Mouse (Mus musculus) CD8-positive naive resting alpha-beta T cell, adult 2 months (primary cell): ENCODE data around the gene Zfp146.
A peak's percentile ranks its signal among the peaks of the same experiment; 100 is the strongest.
"Not testable (repeated sequence)": the region's sequence is repeated elsewhere in the genome, so short reads cannot be mapped to it uniquely, and the experiment has no call there.

Experiments
- DNase-seq, 2 experiments: peaks; one replicate each; pipeline ENCODE4 v3.0.0; 2022; ENCODE audit warnings: low read depth in 2 of 2, low spot score in 2 of 2

Gene Zfp146

DNA sequence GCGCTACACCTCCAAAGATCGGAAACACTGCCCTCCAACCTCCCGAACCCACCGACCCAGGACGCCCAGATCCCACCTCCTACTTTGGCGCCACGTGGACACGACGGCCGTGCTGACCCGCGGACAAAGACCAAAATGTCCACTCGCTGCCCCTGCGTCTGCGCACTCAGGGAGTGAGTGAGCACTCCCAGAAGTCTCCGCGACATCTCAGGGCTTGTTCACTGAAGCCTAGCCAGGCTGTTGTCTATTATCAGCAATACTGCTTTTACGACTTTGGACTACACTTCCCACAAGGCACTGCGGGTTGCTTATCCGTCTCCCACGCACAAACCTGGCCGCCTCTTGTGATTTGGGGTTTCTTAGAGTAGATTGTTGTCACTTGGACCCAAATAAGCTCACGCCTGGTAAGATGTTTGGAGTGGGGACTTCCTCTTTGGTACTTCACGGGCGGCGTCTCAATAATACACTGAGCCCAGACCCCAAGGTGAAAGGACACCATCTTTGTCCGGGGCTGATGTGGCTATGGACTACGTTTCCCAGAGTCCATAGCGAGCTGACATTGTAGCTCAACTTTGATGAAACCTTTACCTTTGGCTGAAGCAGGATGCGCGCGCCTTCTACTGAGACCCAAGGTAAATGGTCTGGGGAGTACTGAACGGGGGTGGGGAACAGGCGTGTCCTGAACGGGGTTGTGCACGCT is at the start of gene Zfp146:
Gene Zfp146, minus strand, starts transcription at position 168 of the 700 bp plus-strand sequence.
- DNase-seq: peak; percentile 79 to 89

DNA sequence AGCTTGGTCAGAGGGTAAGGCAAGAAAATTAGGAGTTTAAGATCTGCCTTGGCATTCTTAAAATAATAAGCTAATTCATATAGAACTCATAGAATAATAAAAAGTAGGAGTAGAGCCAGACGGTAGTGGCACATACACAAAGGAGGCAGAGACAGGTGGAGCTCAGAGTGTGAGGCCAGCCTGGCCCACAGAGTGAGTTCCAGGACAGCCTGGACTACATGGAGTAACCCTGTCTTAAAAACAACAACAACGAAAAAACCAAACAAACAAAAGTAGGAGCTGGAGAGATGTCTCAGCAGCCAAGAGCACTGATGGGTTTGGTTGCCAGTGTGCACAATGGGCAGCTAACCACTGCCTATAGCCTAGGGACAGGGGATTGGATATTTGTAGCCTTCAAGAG is 47.7 kb upstream of the Zfp146 start:
- no peak for DNase-seq

DNA sequence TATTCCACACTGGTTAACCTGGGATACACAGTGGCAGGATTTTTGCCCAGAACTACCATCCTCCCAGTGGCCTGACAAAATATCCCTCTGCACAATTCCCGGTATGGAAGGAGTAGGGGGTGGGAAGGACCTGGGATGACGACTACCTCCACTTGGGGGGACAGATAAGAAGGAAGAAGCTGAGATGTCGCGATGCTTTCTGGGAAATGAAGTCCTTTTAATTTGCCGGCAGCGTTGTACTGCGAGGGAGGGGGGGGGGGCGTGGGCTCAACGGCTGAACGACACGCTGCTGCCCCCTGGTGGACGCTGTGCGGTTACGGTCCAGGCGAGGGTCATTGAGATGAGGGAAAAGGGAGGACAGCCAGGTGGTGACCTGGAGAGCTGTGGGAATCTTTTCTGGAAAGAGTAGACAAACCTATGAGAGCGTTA is 47.2 kb upstream of the Zfp146 start:
- DNase-seq: peak; percentile 50 to 57

DNA sequence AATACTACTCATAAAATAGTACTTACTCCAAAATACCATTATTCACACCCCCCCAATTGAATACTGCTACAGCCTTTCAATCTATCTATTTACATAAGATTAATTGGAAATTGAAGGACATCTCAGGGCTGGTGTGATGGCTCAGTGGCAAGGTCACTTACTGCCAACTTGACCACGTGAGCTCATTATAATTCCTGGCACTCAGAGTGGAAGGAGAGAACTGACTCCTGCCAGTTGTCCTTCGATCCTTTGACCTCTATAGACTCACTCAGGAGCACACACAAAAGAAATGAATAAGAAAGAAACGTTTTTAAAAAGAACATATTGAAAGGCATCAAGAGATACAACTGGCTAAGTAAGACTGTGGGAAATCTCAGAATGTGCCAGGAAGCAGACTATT is 46.3 kb upstream of the Zfp146 start:
- no peak for DNase-seq

DNA sequence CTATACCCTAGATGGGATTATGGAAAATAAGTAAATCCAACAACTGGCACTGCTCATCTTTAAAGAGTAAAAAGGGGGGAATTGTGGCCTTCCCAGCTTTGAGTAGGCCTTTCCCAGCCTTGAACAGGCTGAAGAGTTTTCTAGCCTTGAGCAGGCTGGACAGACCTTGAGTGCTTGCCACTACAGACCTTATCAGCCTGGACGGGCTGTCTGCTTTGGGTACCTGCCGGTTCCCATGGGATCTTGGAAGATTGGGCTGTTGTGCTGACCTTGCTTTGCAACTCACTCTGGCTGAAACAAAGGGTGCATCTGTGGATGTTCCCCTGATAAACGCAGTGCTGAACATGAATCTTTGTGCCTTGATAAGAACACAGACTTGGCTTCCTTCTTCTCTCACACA is 44.3 kb upstream of the Zfp146 start:
- DNase-seq: no peak

DNA sequence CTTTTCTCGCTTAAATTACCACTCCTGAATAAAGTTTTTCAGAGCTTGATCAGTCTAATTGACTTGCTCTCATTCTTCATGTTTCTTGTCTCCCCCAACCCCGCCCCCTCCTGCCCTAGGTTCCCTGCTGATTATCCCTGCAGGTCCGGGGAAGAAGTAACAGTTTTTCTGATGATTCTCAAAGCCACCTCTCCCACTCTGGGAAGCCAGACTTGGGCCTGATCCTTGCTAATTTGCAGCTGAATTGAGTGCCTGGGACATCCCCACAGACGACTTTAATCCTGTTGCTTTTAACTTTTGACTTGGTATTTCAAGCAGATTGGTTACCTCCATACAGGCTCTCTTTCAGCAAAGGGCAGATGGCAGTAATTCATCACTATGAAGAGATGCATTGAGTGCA is 41.5 kb upstream of the Zfp146 start:
- DNase-seq: no peak

DNA sequence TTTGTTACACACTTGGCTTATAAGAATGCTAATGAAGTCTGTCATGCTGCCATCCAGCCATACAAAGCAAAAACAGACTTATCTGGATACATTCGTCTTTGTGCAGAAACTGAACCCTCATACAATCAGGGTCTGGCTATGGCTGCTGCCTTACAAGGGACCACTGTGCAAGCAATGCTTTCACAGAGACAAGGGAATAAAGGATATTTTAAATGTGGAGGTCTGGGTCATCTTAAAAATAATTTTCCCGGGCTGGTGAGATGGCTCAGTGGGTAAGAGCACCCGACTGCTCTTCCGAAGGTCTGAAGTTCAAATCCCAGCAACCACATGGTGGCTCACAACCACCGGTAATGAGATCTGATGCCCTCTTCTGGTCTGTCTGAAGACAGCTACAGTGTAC is 36.8 kb upstream of the Zfp146 start:
- not testable (repeated sequence) for DNase-seq

DNA sequence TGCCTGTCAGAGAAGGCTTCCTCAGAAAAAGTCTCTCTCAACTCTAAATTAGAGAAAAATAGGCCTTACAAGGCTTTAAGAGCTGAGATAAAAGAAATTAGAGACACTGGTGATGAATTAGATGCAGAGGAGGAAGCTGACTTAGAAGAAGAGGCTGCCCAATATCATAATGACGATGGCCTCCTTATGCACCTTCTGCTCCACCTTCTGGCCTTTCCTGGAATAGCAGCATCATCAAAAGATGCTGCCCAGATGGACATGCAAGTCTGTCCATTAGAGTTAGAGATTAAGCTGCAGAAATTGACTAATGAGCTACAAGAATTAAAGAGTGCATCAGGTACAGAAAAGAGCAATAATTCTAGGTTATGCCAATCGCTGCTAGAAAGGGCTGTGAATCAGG is 35.8 kb upstream of the Zfp146 start:
- DNase-seq: peak; percentile 18 to 41

DNA sequence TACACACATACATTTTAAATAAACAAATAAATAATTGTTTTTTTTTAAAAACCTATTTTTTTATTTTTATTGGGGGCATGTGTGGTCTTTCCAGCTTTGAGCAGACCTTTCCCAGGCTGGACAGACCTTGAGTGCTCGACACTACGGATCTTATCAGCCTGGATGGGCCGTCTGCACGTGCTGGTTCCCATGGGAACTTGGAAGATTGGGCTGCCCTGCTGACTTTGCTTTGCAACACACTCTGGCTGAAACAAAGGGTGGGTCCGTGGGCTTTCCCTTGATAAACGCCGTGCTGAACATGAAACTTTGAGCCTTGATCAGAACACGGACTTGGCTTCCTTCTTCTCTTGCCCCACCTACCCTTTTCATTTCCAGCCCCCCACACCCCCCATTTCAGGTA is 34.8 kb upstream of the Zfp146 start:
- no peak for DNase-seq

DNA sequence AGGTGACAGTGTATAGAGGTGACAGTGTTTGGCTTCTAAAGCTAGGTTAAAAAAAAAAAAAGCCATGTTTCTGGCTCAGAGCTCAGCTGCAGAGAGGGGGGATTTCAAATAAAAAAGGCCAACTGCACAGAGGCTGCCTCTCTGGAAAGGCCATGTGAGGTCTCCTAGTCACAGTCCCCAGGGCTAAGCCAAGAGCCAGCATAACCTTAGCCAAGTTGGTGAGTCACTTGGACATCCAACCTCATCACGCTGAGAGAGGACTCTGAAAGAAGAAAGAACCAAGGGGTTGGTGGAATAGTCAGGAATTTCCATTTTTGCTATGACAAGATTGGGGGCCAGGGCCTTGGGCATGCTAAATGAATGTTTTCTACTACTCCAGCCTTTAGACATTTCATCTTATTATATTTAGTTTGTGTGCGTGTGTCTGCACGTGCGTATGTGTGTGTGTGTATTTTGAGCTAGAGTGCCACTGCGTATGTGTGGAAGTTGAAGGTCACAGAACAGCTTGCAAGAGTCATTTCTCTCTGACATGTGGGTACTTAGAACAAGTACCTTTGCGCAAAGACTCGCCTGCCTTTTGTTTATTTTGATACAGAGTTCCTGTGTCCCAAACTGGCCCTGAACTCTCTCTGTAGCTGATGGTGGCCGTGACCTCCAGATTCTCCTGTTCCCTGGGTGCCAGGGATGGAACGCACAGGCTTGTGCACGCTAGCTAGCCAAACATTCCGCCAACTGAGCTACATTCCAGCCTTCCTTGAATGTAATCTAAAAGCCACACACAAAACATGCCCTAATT is 33.5 kb upstream of the Zfp146 start:
- DNase-seq: no peak

DNA sequence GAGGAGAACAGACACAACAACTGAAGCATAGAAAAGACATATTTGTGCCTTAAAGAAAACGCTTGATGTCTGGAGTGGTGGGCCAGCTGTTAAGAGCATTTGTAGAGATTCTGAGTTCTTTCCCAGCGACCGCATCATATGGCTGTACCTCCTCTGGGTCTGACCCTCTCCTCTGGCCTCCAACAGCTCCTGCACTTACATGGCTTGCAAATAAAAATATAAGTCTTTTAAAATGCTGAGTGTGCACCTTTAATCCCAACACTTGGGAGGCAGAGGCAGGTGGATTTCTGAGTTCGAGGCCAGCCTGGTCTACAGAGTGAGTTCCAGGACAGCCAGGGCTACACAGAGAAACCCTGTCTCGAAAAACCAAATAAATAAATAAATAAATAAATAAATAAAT is 31.1 kb upstream of the Zfp146 start:
- DNase-seq: not testable (repeated sequence)

DNA sequence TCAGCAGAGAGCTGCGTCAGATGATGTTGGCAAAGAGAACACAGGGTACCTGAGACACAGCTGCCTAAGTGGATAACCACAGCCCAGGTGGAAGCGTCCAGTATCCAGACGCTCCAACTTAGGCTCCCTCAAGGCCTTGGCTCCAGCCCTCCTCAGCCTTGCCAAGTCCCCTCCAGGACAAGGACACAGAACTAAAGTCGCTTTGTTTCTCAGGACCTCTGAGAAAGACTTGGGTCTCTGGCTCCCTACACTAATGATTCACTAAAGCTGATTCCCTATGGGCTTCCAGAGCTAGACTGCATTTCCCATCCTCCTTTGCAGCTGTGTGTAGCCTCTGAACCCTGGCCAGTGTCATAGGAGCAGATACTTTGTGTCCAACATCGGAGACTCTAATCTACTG is 30.6 kb upstream of the Zfp146 start:
- DNase-seq: no peak

DNA sequence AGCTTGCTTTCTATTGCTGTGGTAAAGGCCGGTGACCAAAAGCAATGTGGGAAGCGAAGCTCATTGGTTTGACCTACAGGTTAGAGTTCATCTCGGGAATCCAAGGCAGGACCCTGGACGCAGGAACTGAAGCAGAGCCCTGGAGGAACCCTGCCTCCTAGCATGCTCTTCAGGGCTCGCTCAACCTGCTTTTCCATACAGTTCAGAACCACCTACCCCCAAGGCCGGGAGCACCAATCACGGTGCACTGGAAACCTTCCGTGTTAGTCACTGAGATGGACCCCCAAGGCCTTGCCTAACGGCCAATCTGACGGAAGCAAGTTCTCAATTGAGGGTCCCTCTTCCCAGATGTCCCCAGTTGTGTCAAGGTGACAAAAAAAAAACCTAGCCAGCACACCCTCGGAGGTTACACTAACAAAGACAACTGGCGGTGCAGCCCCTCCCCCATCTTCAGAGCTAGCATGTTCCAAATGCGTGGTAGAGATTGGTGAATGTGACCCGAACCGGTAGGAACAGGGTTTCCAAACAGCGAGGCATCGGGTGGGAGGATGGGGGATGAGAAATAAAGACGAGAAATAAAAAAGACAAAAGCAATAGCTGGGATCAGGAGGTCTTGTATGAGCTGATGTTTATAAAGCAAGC is 30.1 kb upstream of the Zfp146 start:
- no peak for DNase-seq

DNA sequence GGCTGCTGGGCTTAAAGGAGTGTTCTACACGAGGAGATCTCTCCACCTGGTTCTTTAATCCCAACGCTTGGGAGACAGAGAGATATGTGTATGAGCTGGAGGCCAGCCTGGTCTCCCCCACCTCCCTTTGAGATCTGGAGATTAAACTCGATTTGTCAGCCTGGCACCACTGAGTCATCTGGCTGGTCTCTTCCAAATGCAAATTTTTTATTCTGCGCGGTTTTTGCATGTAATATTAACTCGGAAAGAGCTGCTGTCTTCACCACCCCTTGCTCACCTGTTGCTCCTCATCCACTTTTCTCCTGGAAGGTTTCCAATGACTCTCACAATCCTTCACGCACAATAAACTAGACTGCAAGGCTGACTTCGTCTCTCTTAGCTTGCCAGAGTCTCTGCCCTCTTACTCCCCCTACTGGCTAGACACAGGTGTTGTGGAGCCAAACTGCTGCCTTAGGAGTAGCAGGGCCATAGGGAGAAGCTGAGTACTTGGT is 29.0 kb upstream of the Zfp146 start, which contains the start of gene Capns1:
Gene Capns1, minus strand, starts transcription at position 331 of the 491 bp plus-strand sequence.
- peak; percentile 55 to 75 for DNase-seq

DNA sequence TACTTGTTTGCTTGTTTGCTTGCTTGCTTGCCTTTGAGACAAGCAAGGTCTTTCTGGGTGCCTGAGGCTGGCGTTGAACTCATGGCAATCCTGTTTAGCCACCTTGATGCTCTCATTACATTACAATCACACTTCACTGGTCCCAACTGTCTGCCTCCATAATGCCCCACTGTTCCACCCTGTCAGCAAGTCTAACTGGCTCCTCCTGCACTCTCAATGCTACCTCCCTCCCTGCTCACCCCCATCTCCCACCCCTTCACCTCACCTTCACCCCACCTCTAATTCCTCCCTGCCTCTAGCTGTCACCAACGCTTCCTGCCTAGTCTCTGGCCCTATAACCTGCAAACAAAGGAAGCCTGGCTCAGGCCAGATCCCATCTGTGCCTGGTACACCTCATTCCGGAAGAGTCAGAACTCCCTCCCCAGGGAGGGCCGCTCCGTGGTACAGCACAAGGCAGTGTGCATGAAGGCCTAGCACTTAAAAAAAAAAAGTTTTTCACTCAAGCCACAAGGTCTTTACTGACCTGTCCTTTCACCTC is 28.1 kb upstream of the Zfp146 start:
- DNase-seq: no peak

DNA sequence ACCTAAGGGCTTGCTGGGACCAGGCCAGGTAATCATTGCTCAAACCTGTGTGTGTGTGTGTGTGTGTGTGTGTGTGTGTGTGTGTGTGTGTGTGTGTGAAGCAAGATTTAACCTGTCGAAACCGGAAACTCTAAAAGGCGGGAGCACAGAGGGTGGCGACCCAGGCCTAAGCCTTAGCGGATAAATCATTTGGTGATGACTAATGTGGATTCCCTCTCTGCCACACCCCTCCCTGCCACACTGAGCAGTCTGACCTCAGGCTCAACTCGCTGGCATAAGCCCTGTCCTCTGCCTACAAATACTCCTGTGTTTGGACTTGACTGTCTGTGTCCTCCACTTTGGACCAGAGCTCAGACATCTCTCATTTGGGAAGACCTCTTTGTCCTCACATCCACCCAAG is 26.6 kb upstream of the Zfp146 start:
- DNase-seq: no peak

DNA sequence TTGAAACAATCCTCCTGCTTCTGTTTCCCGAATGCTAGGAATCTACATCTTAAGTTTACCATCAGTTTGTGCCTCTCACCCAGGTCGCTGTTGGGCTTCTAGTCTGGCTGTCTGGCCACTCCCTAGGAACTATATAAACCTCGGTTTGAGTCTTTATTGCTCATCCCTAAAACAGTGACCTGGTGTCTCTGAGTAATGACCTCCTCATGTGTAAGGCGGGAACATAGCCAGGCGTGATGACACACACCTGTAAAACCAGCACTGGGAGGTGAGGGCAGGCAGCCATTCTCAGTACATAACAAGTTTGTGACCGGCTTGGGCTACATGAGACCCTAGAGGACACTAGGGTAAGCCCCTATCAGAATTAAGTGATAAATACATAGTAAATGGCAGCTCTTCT is 25.9 kb upstream of the Zfp146 start:
- no peak for DNase-seq

DNA sequence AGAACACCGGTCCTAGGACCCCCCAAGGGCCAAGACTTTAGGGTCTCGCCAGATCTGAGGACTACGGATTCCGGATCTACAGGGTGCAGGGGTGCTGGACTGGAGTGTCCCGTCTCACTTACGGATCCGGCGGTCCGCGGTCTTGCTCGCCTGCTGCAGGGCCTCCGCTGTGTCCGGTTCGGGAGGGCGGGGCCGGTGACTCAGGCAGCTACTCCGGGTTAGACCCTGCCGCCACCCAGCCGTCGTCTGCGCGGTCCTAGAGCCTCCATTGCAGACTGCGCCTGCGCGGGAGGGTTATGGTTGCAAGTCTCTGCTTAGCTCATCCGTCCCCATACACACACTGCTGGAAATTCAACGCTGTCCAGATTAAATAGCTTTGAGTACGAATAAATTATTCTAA is 25.3 kb upstream of the Zfp146 start:
- peak; percentile 84 to 89 for DNase-seq

DNA sequence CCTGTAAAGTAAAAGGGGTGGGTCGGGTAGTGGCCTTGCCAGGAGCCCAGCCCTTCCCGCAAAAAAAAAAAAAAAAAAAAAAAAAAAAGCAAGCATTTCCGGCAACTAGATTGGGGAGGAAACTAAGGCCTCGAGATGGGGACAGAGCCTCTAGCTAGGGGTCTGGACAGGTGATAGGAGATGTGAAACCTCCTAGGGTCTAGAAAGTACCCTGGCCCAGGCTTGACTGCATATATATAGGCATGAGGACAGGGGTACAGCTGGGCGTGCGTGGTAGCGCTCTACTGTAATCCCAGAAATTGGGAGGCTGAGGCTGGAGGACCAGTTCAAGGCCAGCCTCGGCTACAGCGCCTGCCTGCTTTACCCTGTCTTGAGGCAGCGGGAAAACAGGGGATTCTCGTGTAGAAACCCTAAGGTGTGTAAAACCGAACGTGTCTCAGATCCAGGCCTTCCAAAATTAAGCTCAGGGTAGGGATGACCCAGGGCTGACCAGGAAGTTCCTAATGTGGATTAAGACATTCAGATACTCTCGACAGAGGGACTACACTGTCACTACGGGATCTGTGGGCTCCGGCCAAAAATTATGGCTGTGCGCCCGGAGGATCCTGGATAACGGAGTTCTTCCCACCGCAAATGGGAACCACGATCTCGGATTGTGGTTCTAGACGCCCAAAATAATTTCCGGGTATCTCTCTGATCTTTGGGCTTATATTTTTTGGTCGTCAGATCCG is 24.7 kb upstream of the Zfp146 start:
- no peak for DNase-seq

DNA sequence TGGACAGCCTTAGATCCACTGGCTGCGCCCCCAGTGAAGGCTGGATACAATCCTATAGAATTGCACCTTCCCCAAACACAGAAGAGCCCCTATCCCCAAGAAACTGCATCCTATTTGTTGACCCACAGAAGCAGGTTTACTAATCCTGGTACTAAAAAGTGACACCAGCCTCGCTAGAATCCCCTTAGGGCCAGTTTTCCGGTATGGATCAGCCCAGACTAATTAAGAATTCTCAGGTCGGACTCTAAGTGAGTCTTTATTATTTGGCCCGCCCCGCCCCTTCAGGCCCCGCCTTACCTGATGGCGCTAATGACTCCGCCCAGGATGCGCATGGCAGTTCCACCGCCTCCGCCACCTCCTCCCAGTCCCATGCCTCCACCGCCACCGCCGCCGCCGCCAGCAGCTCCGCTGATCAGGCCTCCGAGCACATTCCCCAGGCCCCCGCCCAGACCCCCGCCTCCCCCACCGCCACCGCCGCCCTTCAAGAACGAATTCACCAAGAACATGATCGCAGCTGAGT is 24.1 kb upstream of the Zfp146 start:
- DNase-seq: peak; percentile 8 to 28

DNA sequence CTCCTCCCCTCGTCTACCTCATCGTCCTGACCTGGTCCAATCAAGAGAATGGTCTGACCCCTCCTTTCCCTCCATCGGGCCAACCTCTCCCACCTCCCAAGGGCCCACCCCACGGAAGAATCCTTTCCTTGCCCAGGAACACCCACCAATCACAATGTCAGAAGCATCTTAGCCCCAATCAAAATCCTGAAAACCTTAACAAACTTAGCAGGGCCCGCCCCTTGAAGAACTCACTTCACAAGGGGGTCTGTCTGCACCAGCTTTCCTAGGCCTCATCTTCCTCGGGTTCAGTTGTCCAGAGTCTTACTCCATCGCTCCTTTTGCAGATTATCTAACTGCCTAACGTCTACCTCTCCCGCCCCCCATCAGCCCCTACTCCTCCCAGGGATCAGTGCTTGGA is 23.5 kb upstream of the Zfp146 start:
- no peak for DNase-seq
